Mouse (Mus musculus): ENCODE results near the gene Tns1.

DNA sequence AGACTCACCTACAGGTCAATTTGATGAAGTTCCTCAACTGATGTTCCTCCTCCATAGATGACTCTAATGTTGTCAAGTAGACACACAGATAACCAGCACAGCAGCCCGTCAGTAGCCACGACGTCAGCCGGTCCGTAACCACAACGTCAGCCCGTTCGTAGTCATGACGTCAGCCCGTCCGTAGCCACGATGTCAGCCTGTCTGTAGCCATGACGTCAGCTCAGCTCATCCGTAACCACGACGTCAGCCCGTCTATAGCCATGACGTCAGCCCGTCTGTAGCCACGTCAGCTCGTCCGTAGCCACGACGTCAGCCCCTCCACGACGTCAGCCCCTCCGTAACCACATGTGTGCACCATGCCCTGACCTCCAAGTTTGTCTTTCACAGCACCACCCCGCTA, 217.1 kb downstream of the Tns1 start:
- TF ChIP-seq CTCF (conservative IDR thresholded peaks at IDR 0.05; ENCODE audit: insufficient read depth, insufficient read length, low read depth, low read length) (no peak), POLR2A (IDR thresholded peaks at IDR 0.05; ENCODE audit: low read depth, low read length) (no peak)
